Mouse (Mus musculus): ENCODE measurements around the gene Mageb5.
"Not testable (repeated sequence)": the region's sequence is repeated elsewhere in the genome, so short reads cannot be mapped to it uniquely, and the experiment has no call there.

The Mageb5 gene

DNA sequence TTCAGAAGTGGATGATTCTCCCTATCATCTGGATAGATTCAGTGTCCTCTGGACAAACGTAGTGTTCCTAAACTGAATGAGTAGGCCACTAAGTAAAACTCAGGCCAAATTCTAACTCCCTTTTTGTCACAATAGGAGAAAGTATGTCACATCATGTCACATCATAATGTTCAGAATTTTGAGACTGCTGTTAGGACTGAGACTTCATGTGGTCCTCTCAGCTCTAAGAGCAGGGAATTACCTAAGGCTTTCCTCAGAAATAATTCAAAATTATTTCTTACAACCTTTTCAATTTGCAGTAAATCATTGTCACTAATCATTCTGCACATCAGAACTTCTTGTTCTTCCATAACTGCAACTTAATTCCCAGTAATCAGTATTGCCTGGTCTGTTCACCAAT lies at the start of gene Mageb5:
TSS of gene Mageb5 (minus strand) at position 101 of the 400 bp plus-strand sequence.
- in situ Hi-C loops (cut with MboI, MseI) = not testable (repeated sequence)

DNA sequence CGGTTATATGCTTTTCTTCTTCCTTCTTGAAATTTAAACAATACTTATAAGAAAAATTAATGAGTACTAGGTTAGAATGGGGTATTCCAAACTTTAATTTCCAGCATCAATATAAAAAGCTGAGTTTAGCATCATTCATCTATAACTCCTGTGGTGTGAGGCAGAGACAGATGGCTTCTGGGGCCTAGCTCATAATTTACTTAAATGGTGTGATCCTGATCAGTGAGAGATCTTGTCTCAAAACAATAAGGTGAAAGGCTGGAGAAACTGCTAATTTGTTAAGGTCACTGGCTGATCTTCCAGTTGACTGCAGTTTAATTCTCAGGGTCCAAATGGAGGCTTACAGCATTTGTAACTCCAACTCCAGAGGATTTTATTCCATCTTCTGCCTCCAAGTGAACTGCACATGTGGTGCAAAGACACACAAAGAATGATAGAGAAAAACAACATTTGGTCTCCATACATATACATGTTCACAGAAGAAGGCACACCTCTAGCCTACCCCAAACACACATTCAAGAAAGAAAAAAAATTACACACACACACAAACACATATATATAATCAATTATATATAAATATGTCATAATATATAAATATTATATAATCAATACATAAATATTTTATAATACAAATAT lies 23.1 kb downstream of the Mageb5 start:
- in situ Hi-C loops (cut with MboI, MseI) = loop anchor here (10.0 kb wide), 1 partner anchor 265 kb away; no protein-coding TSS in a partner anchor

All from T-helper 1 cell (primary cell).